Mouse (Mus musculus) activated CD4-positive, CD25-positive, alpha-beta regulatory T cell, adult 4 months (primary cell): ENCODE results near the gene Bach1. TPM values are rescaled to one million over a fixed set of nuclear protein-coding genes. Genes with fewer than 3 reads are reported as not detected.

Experiments used
- ATAC-seq: one replicate; pipeline ENCODE4 v1.8.0; 2017
- polyA plus RNA-seq, 2 experiments: library from polyadenylated mRNA; unstranded; fragments of 100-300 nt; shearing (Covaris generic); gene quantifications; one replicate each; pipeline ENCODE4 v1.2.1; 2017

Gene Bach1
- polyA plus RNA-seq, 2 experiments from 2014 or later, result 2.3 TPM

DNA sequence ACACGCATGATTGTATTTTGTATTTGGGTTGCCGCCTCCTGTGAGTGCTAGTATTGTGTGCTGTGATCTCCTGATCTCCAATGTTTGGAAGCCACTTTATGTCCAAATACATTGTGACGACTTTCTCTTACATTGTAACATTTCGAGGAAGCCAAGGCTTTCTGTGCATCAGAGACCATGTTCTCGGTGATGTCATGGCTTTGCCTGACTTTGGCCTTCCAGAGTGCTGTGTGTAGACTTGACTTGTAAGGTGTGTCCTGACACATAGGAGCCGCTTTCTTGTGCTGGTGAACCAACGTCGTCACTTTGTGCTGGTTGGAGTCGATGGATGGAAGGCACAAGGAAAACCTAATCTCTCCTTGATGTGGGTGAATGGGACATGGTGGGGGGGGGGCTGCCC, 15.8 kb downstream of the Bach1 start:
- ATAC-seq, result no peak

GRCm38 (mm10) chr16:87715221-87715620, 16.5 kb downstream of the Bach1 start:
- ATAC-seq, result no peak

- ATAC-seq, result no peak
These were observed 17.5 kb downstream of the Bach1 start for GRCm38 (mm10) chr16:87716269-87716668.

DNA sequence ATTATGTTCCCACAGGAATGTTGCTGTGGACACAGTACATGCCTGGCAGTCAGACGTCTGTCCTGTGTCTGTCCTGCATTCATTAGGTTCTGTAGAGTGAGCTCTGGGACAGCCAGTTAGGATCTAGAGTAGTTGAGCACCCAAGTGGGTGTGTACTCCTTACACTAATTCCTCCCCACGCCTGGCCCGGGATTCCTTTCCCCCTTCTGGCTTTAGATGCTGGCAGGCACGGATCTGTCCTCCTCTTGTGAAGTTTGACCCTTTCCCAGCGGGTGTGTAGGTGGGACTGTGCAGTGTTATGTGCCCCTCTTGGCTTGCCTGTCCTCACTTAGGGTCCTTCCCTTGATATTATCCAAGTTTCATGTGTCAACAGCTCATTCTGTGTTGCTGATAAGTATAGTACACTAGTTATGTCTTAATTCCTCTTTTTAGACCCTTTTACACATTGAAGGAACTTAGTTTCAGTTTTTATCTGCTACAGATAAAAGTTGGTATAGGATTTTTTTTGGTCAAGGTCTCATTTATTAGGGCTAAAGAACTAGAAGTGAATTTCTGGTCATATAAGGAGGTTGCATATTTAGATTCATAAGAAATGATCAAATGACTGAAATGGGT, 18.4 kb downstream of the Bach1 start:
- ATAC-seq, result no peak

DNA sequence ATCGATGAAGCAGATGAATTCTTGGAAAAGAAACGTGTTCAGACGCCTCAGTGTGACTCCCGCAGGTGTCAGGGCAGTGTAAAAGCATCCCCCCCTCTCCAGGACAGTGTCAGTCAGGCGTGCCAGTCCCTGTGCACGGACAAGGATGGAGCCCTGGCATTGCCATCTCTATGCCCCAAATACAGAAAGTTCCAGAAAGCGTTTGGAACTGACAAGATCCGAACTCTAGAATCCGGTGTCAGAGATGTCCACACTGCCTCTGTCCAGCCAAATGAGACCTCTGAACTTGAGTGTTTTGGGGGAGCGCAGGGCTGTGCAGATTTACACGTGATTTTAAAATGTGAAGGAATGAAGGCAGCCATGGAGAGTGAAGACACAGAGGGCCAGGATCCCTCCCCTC, 20.3 kb downstream of the Bach1 start:
- no peak for ATAC-seq

- no peak for ATAC-seq
These were observed 21.0 kb downstream of the Bach1 start for GRCm38 (mm10) chr16:87719688-87720283.

DNA sequence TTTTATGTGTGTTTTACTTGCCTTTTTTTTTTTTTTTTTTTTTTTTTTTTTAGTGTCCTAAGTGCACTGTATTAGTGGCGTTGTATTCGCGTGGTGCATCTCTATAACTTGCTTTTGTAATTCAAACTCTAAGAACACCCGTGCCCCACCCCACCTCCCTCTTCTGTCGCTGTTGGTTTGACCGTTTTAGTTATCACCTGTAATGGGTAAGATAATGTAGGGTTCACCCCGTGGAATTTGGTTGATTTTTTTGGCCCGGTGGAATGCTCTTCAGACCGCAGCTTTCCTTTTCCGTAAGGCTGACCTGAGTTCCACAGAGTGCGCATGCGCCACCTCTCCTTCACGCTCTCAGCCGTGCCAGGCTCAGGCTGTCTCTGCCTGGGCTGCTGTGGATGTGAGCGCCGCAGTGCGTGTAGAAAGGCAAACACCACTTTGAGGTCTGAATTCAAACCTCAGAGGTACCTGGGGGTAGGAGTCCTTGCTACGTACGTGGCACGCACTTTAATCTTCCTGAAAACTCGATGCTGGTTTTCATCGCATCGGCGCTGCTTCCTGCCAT, 22.2 kb downstream of the Bach1 start:
- no peak for ATAC-seq

DNA sequence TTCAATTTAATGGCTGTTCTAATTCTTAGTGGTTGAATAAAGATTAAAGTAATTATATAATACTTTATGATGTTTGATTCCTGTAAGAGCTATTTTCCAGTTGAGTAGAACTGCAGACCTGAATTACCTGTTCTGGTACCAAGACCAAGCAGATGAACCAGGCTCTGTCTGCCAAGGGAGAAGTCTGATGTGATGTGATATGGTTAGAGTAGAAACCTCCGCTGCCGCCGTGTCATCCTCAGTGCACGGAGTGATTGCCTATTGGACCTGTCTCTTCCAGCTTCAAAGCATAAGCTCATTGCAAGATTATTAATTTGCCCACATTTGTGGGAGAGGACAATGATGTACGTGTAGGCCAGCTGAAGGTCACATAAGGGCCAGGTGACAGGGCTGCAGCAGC, 24.1 kb downstream of the Bach1 start:
- no peak for ATAC-seq

GRCm38 (mm10) chr16:87723479-87723878, 24.7 kb downstream of the Bach1 start:
- peak; percentile 74 for ATAC-seq

DNA sequence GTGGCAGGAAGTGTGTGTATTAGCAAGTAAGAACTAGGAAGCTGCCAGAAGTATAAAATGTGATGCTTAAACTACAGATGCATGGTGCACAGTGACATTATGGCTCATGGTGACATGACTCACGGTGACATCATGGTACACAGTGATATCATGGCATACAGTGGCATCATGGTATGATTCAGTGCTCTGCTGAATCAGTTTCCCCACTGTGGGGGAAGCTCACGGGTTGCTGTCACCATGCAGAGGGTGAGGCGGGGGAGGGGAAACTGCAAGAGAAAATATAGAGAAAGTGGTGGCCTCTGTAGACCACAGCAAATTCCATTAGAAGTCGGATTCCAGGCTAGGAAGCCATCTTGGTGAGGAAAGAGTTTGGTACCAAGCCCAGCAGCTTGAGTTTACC, 26.1 kb downstream of the Bach1 start:
- no peak for ATAC-seq

DNA sequence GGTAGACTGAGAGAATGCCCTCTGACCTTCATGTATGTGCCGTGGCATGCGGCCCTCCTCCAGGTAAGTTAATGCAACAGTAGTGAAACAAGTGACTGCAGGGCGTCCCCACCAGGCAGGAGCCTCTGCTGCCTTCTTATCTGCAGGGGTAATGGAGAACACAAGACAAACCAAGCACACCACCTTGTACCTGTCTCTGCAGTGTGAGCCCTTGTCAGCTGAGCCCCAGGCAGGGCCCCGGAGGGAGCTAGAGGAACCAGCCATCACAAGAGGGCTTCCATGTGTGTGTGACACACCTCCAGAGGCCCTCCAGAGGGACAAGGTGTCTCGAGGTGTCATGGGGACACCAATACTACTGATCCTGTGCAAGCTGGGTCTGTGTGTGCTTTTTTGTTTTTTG, 26.5 kb downstream of the Bach1 start:
- ATAC-seq, result no peak

GRCm38 (mm10) chr16:87725963-87726362, 27.2 kb downstream of the Bach1 start:
- peak; percentile 56 for ATAC-seq

GRCm38 (mm10) chr16:87726369-87726768, 27.6 kb downstream of the Bach1 start:
- no peak for ATAC-seq

GRCm38 (mm10) chr16:87727250-87727649, 28.5 kb downstream of the Bach1 start:
- no peak for ATAC-seq

DNA sequence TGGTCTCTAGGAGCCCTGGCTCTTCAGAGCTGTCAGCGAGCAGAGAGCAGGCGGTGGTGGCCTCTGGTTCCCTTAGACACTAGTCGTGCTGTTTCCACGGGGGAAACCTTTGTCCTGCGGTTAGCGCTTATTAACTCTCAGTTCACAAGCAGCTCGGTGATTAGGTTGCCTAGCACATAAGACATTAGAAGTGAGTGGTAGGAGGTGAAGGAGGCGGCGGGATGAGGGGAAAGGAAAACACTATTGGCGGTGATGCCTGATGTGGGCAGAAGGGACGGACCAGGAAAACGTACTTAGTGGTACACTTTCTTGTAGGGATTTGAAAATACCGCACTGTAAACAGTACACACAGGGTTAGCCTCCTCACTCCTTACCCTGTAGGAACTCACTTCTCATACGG, 29.2 kb downstream of the Bach1 start:
- ATAC-seq, result no peak

- no peak for ATAC-seq
These were observed 30.0 kb downstream of the Bach1 start for GRCm38 (mm10) chr16:87728703-87729102.

GRCm38 (mm10) chr16:87729469-87729868, 30.7 kb downstream of the Bach1 start:
- no peak for ATAC-seq

- ATAC-seq, result no peak
These were observed 36.2 kb downstream of the Bach1 start for GRCm38 (mm10) chr16:87734868-87735381.

DNA sequence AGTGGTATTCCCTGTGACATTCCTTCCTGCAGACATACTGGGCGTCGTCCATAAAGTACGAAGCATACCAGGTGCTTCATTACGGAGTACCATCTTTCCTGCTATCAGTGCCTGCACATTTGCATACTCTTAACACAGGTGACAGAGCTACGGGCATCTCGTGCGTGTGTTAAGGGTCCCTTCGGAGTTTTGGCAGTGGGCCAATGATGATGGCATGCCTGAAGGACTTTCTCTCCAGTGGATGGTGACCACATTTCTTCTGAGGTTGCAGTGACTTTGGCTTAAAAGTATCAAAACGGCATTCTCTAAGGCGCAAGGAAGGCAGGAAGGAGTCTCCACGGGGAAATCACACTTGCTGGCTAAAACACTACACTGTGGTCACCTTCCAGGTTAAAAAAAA, 37.4 kb downstream of the Bach1 start:
- no peak for ATAC-seq

DNA sequence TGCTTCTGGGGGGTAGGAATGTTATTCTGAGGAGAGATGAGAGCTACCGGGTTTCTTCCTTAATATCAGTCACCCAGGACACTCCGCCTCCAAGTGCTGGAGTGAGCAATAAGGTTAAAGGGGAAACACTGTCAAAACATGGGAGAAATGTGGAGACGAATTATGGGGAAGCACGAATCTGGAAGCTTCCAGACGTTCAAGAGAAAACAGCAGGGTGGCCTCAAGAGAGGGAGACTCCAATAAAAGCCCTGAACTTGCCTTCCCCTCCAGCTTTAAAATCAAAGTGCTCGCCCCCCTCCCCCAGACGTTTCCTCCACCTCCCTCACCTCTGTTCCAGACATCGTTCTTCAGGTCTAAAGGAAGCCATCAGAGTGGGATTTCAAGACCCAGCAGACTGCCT, 38.6 kb downstream of the Bach1 start:
- no peak for ATAC-seq

DNA sequence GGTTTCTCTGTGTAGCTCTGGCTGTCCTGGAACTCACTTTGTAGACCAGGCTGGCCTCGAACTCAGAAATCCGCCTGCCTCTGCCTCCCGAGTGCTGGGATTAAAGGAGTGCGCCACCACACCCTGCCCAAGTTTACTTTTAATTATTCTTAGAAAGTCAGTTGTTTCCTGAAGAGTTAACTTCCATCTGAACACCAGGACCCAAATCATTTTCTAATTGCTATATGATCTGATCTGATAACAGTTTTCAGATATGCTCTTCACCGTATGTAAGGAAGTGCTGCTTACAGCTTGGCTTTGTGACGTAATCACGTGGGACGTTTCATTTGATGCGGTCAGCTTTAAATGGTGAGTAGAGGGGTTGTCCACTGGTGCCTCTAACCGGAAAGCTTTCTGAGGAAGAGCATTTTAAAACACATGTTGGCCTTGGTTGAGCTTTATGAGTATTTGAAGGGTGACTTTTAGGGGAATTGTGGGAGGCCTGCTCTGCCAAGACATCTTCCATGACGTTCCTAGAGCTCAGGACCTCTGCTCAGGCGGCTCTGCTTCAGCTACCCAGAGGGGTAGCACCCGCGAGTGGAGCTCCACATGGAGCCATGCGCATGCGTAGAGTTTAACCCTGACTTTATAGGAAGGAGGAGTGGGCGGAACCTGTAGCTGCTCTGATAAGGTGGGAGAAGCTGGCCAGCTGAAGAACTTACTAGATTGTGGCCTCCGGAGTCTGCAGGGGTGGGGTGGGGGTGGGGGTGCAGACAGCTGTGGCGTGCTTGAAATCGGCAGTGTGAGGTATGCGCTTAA, 39.3 kb downstream of the Bach1 start:
- ATAC-seq, result no peak

DNA sequence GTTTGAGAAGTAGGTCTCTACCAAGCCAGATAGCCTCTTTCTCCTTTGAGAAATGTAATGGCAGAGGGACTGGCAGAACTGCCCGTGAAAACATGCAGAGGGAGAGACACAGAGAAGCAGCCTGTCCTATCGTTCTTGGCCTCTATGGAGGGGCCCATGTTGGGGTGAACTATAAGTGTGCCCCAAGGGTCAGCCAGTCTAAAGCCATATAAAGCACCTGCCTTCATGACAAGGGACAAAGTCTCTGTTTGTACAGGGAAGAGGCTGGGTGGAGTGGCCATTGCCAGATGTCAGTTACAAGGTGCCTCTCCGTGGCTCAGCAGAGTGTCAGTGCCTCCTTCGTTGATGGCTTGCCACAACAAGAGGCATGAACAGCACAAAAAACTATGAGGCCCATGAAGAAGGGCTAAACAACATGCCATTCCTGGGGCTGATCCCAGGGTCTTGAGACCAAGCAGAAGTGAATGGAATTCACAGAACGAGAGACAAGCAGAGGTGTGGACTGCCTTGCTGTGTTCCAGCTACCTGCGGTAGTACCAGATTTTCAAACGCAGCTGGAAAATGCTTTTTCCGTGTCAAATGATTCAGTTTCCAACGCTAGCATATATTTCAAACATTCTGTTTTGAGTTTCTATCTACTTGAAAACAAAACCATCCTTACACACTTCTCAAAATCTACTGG, 42.4 kb downstream of the Bach1 start:
- no peak for ATAC-seq

DNA sequence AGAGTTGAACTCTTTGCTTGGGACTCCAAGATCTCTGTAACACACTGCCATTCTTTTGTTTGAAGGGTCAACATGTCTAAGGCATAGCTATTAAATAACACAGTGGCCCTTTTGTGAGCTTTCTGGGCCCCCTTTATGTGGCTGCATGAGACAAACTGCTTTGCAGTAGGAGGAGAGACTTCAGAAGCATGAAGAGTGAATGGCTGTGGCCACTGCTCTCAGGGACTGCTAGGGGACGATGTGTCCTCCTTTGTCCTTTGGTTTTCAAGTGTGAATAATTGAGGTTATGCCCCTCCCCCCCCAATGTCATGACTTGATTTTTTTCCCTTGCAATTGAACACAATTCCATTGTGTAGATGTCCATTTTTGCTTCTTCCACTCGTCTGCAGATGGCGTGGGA, 44.9 kb downstream of the Bach1 start:
- no peak for ATAC-seq
